Mouse (Mus musculus) stomach, embryonic 16.5 days (tissue): ENCODE data around the gene Rptor. TPM values are rescaled to one million over a fixed set of nuclear protein-coding genes. Genes with fewer than 3 reads are reported as not detected.

Experiments used
- ATAC-seq: fragments of 200-750 bp; cut with Nextera tagmentation; 2 replicates; pipeline ENCODE4 v1.8.0; 2017; ENCODE audit warnings: moderate number of reproducible peaks, moderate TSS enrichment; ENCODE audit not compliant: insufficient read depth, low FRiP score
- H3K27ac ChIP-seq: fragments of 300-500 bp; sonication (generic); 2 replicates; pipeline ENCODE4 v1.5.1; 2014; ENCODE audit warnings: low read length
- H3K27me3 ChIP-seq: fragments of 300-500 bp; sonication (generic); 2 replicates; pipeline ENCODE4 v1.6.1; 2014; ENCODE audit warnings: low read length, control low read depth, mixed read lengths; ENCODE audit not compliant: control insufficient read depth, insufficient read depth
- H3K36me3 ChIP-seq: fragments of 300-500 bp; sonication (generic); 2 replicates; pipeline ENCODE4 v1.6.1; 2014; ENCODE audit warnings: low read length; ENCODE audit not compliant: control insufficient read depth, insufficient read depth
- H3K4me1 ChIP-seq: fragments of 300-500 bp; sonication (generic); 2 replicates; pipeline ENCODE4 v1.6.1; 2014; ENCODE audit warnings: low read length, control low read depth, mixed read lengths; ENCODE audit not compliant: control insufficient read depth, insufficient read depth
- H3K4me2 ChIP-seq: fragments of 300-500 bp; sonication (generic); 2 replicates; pipeline ENCODE4 v1.6.1; 2014; ENCODE audit warnings: low read depth, low read length, mixed read lengths
- H3K4me3 ChIP-seq: fragments of 300-500 bp; sonication (generic); replicated peaks from 2 replicates; pipeline ENCODE4 v1.5.1; 2014; ENCODE audit warnings: mild to moderate bottlenecking, low read length
- H3K9ac ChIP-seq: fragments of 300-500 bp; sonication (generic); 2 replicates; pipeline ENCODE4 v1.6.1; 2014; ENCODE audit warnings: low read length
- H3K9me3 ChIP-seq: fragments of 300-500 bp; sonication (generic); replicated peaks from 2 replicates; pipeline ENCODE4 v1.6.1; 2016; ENCODE audit warnings: low read length, control low read depth; ENCODE audit not compliant: control insufficient read depth
- WGBS: fragments of 180-500 bp; shearing (Covaris S2); extraction: QIAGEN DNeasy Blood & Tissue Kit; methylation state at CpG from one replicate; pipeline ENCODE4 v1.1.7; 2014; 5-methylcytosine and 5-hydroxymethylcytosine counted together
- polyA plus RNA-seq: library from polyadenylated mRNA; unstranded; fragments of >200 nt; fragmentation: Nextera tagmentation; extraction: Ambion mirVana; gene quantifications from 2 replicates; pipeline ENCODE4 v1.2.1, GENCODE M21; 2015

The Rptor gene
- polyA plus RNA-seq, 1 experiment from 2014 or later, result 6.1 TPM

- no peak overlapping the region for H3K9ac ChIP-seq
- WGBS, result 83% methylated on average over 4 of the region's 6 CpGs
- H3K27ac ChIP-seq, result no peak overlapping the region
- no peaks in the 10 kb centered on the region for H3K9me3 ChIP-seq
- no peaks in the 10 kb centered on the region for H3K36me3 ChIP-seq
- H3K4me1 ChIP-seq, result no peaks in the 10 kb centered on the region
- no peaks in the 10 kb centered on the region for H3K27me3 ChIP-seq
- H3K4me2 ChIP-seq, result no peak overlapping the region
- H3K4me3 ChIP-seq, result no peak overlapping the region
- ATAC-seq, result no peak
These were observed 102.8 kb downstream of the Rptor start for GRCm38 (mm10) chr11:119705381-119706066.

- Histone ChIP-seq H3K4me3 (no peak overlapping the region), H3K4me1 (no peaks in the 10 kb centered on the region), H3K4me2 (no peak overlapping the region), H3K36me3 (no peaks in the 10 kb centered on the region), H3K9ac (no peak overlapping the region), H3K27me3 (no peaks in the 10 kb centered on the region), H3K27ac (no peak overlapping the region), H3K9me3 (no peaks in the 10 kb centered on the region)
- 69% methylated on average over 1 of the region's 1 CpGs for WGBS
- ATAC-seq, result no peak
These were observed 104.6 kb downstream of the Rptor start for GRCm38 (mm10) chr11:119707259-119707658.

- Histone ChIP-seq H3K27me3 (no peaks in the 10 kb centered on the region), H3K4me1 (no peaks in the 10 kb centered on the region), H3K9me3 (no peaks in the 10 kb centered on the region), H3K4me2 (no peak overlapping the region), H3K9ac (no peak overlapping the region), H3K4me3 (no peak overlapping the region), H3K27ac (no peak overlapping the region), H3K36me3 (no peaks in the 10 kb centered on the region)
- WGBS, result 77% methylated on average over 4 of the region's 4 CpGs
- no peak for ATAC-seq
These were observed 106.5 kb downstream of the Rptor start for GRCm38 (mm10) chr11:119709239-119709638.

- H3K36me3 ChIP-seq, result no peaks in the 10 kb centered on the region
- H3K27ac ChIP-seq, result no peak overlapping the region
- H3K4me2 ChIP-seq, result no peak overlapping the region
- WGBS, result 91% methylated on average over 3 of the region's 3 CpGs
- ATAC-seq, result no peak
- H3K4me1 ChIP-seq, result peaks cover 3% of the 10 kb centered on the region; the same call in 1 of the 2 replicates
- H3K4me3 ChIP-seq, result no peak overlapping the region
- H3K9ac ChIP-seq, result no peak overlapping the region
- no peaks in the 10 kb centered on the region for H3K27me3 ChIP-seq
- no peaks in the 10 kb centered on the region for H3K9me3 ChIP-seq
These were observed 107.6 kb downstream of the Rptor start for GRCm38 (mm10) chr11:119710338-119710737.

- no peak overlapping the region for H3K27ac ChIP-seq
- no peaks in the 10 kb centered on the region for H3K27me3 ChIP-seq
- H3K9ac ChIP-seq, result no peak overlapping the region
- 88% methylated on average over 5 of the region's 5 CpGs for WGBS
- no peak for ATAC-seq
- H3K4me2 ChIP-seq, result no peak overlapping the region
- H3K4me3 ChIP-seq, result no peak overlapping the region
- H3K36me3 ChIP-seq, result no peaks in the 10 kb centered on the region
- H3K4me1 ChIP-seq, result peaks cover 6% of the 10 kb centered on the region; the same call in 1 of the 2 replicates
- H3K9me3 ChIP-seq, result no peaks in the 10 kb centered on the region
These were observed 108.1 kb downstream of the Rptor start for GRCm38 (mm10) chr11:119710822-119711221.

GRCm38 (mm10) chr11:119715437-119715836, 112.7 kb downstream of the Rptor start:
- Histone ChIP-seq H3K4me3 (no peak overlapping the region), H3K4me1 (peaks cover 8% of the 10 kb centered on the region), H3K9me3 (peaks cover 5% of the 10 kb centered on the region; the same call in 1 of the 2 replicates), H3K36me3 (no peaks in the 10 kb centered on the region; the same call in 1 of the 2 replicates), H3K27ac (peak overlapping the region; percentile 35), H3K4me2 (no peak overlapping the region), H3K9ac (no peak overlapping the region), H3K27me3 (no peaks in the 10 kb centered on the region)
- WGBS, result 57% methylated on average over 5 of the region's 5 CpGs
- 0 out of 2 replicates have a peak, but pooled peaks have one; percentile 27 for ATAC-seq

- Histone ChIP-seq H3K4me3 (no peak overlapping the region), H3K27ac (peak overlapping the region; percentile 35), H3K9ac (no peak overlapping the region), H3K4me2 (no peak overlapping the region), H3K36me3 (no peaks in the 10 kb centered on the region; the same call in 1 of the 2 replicates), H3K9me3 (peaks cover 5% of the 10 kb centered on the region; the same call in 1 of the 2 replicates), H3K27me3 (no peaks in the 10 kb centered on the region), H3K4me1 (peaks cover 13% of the 10 kb centered on the region)
- peak; percentile 54 for ATAC-seq
- 80% methylated on average over 5 of the region's 5 CpGs for WGBS
These were observed 113.3 kb downstream of the Rptor start for GRCm38 (mm10) chr11:119715841-119716596.

- Histone ChIP-seq H3K27ac (no peak overlapping the region), H3K9ac (no peak overlapping the region), H3K4me3 (no peak overlapping the region), H3K9me3 (peaks cover 5% of the 10 kb centered on the region; the same call in 1 of the 2 replicates), H3K36me3 (no peaks in the 10 kb centered on the region; the same call in 1 of the 2 replicates), H3K4me2 (no peak overlapping the region), H3K27me3 (no peaks in the 10 kb centered on the region), H3K4me1 (peaks cover 16% of the 10 kb centered on the region)
- no peak for ATAC-seq
- WGBS, result 86% methylated on average over 3 of the region's 3 CpGs
These were observed 115.4 kb downstream of the Rptor start for GRCm38 (mm10) chr11:119718115-119718514.
